Mouse (Mus musculus): ENCODE measurements around the gene Slc16a3. TPM values are rescaled to one million over a fixed set of nuclear protein-coding genes. Genes with fewer than 3 reads are reported as not detected.
A peak's percentile ranks its signal among the peaks of the same experiment; 100 is the strongest.

The Slc16a3 gene
- polyA plus RNA-seq (2012; rRNA removed) = 16.5 and 17.3 TPM in 2 replicates

DNA sequence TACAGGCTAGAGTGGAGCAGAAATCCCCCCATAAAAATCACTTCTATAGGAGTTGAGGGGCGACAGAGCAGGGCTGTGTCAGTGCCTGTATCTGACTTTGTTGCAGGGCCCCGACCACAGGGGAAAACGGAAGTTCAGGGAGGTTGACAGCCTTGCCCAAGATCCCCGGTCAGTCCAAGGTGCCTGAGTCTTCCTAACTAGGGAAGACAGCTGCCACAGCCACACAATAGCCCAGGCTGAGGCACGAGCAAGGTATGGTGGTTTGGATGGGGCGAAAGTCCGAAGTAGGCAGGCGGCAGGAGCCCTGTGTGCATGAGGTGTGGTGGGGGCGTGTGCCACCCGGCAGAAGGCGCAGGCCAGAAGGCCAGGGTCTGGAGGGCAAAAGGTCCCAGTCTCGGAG, at the start of gene Slc16a3:
TSS of gene Slc16a3 (plus strand) at position 153 of the 400 bp plus-strand sequence.
- DNase-seq (ENCODE audit: low spot score) = no peak

DNA sequence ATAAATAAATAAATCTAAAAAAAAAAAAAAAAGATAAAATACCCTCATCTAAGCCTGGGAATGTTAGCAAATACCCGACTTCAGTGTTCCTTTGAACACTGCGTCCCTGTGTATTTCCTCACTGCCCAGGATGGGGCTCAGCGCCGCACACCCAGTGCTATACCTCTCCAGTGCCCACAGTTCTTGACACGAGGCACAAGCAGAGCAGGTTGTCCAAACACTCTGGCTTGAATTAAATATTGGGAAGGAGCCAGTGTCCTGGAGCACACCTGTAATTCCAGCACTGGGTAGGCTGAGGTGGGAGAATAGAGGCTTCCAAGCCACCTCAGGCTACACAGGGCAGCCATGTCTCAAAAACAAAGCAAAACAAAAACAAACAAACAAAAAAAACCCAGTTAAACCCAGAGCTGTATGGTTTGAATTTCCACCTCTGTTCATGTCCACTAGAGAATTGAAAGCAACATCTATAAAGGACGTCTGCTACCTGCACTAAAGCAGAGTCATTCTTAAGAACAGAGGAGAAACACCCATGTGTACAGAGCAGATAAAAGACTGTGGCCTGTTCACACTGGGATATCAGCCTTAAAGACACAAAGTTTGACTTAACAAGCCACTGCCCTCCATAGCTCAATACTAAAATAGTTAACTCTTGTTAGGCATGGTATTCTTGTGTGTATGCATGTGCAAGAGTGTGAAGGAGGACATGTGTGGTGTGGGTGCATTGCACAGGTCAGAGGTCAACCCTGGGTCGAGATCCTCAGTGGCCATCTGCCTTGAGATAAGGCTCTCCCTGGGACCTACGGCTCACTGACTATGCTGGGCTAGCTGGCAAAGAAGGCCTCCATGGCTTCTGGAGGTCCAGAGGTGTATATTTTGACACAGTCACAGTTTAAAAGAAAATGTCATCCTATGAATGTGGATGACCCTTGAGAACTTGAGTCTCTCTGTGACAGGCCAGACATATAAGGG, 47.7 kb upstream of the Slc16a3 start:
- DNase-seq (ENCODE audit: low spot score) = no peak

DNA sequence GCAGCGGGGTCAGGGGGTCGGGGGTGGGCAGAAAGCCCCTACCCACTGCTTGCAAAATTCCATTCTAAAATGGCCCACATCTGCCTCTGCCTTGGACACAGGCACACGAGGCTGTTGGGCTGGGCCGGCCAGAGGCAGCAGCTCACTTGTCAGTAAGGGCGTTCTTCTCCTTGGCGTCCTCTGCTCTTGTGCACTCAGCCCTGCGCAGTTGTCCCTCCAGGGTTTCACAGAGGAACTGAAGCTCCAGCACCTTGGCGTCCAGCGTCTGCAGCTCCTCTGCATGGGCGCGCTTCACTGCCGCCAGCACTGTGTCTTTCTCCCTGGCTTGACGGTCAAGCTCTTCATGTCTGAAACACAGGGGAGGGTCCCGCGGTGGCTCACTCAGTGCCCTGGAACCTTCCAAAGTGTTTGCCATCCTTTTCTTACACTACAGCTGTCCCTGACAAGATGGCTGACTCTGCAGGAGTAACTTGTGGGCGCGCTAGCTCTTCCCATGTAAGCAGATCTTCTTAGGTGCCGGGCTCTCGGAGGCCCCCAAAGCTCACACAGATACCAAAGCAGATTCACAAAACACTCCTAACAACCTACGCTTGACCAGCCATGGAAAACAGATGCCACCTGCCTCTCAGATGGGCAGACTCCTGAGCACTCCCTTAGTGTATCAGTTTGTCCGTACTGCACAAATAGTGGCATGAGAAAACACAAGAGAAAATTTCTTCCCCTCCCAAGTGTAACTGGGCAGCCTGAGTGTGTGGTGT, 46.4 kb upstream of the Slc16a3 start:
- no peak for DNase-seq (ENCODE audit: low spot score)

DNA sequence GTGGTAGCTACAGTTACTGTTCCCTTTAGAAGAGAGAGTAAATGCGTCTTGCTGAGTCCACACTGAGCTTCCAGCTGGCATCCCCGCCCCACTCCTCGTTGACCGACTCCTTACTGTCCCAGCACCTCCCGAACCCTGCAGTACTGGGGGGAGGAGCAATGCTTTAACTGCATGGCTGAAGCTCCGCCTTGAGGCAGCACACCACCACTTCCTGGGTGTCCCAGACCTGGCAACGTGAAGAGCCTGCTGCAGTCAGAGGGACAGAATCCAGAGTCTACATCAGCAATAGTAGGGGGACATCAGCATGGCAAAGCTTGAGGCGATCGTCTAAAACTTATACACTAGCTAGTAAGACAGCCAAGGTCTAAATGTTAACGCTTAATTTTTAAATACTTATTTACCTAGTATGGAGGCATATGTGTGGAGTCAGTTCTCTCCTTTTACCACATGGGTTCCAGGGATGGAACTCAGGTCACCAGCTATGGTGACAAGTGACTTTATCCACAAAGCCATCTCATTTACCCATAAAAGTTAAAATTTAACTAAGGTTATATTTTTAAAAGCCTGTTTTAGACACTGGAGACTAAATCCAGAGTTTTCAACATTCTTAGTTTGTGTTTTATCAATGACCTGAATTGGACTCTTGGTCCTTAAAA, 45.7 kb upstream of the Slc16a3 start:
- no peak for DNase-seq (ENCODE audit: low spot score)

DNA sequence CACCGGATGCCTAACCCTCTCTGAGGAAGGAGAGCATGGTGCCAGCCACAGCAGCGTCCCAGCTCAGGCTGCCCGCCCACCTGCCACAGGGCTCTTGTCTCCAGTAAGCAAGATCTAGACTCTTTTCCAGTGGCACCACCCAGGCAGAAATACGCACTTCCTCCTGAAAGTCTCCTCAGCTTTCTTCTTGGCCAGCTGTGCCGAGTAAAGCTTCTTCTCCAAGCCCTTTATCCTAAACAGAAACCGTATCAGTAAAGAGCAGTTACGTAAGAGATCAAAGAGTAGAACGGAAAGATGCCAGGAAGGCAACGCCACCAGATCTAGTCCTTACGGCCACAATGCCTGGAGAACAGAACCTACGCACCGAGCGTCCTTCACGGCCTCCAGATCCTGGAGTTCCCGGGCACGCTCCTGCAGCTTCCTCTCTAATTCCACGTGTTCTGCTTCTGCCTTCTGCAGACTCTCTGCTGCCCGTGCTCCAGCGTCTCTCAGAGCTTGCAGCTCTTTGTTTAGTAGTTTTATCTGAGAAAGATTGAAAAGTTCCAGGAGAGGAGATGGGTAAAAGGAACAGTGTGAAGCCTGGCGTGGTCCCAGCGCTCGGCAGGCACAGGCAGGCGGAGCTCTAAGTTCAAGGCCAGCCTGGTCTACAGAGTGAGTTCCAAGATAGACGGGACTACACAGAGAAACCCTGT, 45.0 kb upstream of the Slc16a3 start:
- DNase-seq (ENCODE audit: low spot score) = no peak

DNA sequence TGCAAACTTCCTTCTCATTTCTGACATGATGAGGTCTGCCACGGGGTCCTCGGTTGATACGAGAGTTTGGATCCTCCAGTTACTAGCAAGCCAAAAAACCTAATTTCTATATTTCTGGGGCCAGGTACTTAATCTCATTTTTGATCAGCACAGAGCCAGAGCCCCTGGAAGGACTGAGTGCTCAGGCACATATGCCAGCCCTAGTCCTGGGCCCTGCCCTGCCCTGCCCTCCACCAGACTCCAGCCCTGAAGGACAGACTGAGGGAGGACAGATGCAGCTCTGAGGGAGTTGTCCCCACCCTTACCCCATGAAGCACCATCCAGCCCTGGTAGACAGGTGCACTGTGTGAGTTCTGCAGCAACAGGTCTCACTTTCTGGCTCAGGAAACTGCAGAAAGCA, 43.7 kb upstream of the Slc16a3 start:
- no peak for DNase-seq (ENCODE audit: low spot score)

DNA sequence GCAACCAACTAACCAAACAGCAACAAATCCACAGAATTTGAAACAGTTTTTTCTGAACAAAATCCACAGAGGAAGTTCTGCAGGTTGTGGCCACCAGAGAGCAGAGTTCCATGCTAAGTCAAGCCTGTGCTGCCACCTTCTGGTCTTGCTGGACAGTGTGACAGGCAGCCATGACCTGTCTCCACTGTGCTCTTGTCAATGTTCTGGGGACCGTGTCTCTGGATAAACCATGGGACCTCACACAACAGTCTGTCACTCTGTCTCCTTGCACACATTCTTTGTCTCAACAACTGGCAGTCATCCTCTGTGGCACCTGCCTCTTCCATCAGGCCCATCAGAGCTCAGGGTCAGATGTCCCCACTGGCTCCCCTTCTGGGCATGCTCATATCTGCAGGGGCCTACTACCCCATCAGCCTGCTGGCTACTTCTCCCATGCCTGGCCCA, 42.8 kb upstream of the Slc16a3 start:
- DNase-seq (ENCODE audit: low spot score) = peak; percentile 44

DNA sequence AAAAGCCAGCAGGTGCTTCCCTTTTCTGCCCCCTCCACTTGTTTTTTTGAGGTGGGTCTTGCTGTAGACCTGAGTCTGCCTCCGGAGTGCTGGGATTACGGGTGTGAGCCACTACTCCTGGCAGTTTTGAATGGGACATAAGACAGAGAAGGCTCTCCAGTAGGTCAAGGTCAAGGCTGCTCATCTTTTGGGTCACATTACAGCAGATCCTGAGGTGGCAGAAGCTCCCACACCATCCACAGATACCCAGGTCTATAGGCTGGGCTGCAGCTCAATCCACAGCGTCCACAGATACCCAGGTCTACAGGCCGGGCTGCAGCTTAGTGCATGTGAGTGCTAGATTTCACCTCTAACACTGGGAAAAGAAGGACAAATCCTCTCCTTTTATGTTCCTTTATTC, 34.5 kb upstream of the Slc16a3 start:
- DNase-seq (ENCODE audit: low spot score) = no peak

DNA sequence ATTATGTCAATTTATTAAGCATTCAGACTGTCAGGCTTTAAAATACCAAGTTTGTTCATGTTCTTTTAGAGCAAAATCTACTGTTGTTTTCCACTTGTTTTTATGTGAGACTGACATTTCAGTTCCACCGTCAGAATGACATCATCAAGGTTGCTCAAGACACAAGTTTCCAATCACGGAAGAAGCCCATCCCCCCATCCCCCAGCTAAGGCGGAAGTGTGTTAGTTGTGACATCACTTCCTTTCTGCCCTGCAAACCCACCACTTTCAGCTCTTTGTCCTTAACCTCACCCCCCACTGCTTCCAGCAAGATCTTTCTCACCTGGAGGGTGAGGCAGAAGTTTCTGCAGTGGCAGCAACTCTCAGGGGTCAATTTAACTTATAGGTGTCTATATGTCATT, 31.8 kb upstream of the Slc16a3 start:
- no peak for DNase-seq (ENCODE audit: low spot score)

DNA sequence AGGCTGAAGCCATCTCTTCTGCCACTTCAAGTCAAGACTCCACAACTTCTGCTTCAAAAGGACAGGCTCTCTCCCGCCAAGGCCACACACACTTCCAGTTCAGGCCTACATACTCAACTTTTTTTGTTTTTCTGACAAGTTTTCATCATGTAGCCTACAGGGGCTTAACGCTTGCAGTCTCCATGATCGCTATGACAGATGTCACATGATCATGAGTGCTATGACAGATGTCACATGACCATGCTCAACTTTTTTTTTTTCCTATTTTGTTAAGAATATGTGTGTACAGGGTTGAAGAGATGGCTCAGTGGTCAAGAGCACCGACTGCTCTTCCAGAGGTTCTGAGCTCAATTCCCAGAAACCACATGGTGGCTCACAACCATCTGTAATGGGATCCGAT, 30.5 kb upstream of the Slc16a3 start:
- DNase-seq (ENCODE audit: low spot score) = no peak

DNA sequence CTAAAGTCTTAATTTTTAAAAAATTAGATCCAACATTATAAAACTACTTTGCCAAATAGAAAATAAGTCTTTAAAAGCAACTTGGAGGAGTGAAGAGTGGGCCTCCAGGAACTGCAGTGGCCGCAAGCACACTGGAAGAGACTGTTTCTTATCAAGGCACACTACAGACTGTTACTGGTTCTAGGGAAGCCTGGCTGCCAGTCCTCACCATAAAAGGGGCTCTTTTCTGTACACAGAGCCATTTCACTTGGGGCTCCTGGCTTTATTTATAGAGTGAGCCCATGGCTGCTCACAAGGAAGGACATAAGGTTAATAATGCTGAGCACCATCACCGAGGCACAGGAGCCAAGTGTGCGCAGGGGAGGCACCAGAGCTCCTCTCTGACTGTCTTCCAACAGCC, 25.8 kb upstream of the Slc16a3 start:
- DNase-seq (ENCODE audit: low spot score) = no peak

DNA sequence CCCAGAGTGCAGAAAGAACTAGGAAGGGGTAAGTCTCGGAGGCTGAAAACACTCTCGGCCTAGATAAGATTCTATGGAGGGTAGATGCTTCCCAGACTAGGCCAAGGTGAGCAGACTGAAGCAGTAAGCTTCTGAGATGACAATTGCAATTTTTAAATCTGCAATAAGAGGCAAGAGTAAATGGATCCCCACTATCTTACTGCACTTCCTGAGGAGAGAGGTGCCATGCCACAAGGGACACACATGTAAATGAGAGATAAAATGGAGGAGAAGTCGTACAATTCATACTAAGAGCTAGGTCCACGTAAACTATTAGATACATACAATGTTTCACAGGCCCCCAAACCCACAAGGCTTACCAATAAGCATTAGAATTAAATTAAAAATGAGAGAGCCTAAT, 19.8 kb upstream of the Slc16a3 start:
- no peak for DNase-seq (ENCODE audit: low spot score)

DNA sequence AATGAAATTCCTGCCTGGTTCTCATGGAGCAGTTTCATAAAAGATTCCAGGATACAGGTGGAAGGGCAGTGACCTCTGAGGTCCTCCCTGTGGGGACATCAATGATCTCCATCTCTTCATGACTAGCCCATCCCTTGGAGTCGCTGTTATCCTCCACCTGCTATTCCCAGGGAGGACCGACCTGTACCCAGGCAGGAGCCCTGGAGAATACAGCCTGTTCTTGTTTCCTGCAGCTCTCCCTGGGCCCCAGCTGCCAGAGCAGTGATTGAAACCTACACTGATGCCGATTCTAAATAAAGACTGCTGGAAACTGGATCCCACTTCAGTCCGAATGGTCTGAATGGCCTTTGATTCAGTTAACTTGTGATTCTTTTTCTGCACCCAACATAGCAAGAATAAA, 16.8 kb upstream of the Slc16a3 start:
- DNase-seq (ENCODE audit: low spot score) = no peak

DNA sequence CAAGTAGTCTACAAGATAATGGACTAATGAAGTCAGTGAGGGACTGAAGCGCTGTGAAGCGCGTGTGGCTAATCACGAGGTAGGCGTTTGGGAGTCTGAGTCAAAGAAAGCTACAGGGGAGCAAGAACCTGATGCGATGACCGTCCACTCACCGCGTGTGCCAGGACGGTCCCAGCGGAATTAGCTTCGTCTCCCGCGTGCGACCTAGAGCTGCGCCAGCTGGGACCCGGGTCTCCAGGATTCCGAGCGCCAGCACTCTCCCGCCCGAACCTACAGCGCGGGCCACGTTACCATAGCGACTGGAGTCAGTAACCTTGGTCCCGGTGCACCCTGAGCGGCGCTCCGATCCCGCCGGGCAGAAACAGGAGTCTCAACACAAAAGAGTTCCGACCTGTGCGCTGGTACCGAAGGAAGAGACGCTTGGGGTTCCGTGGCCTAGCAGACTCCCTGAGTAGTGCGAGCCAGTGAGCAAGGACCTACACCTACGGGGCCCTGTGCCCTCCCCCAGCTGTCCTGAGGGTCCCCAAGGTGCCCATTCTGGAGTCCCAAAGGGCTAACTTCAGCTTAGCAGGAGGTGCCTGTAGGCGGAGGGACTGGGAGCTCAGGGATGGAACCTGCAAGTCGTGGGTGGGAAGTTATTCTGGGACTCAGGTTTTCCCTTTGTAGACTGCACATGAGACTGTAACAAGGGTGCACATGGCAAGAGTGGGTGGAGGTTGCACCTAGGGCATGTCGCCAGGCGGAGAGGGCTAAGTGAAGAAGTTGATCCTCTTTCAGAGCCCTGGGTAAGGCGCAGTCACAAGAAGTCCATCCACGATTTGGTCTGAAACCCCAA, 15.5 kb upstream of the Slc16a3 start, which contains the start of gene Ccdc57:
TSS of gene Ccdc57 (minus strand) at position 309 of the 835 bp plus-strand sequence.
- peak; percentile 84 for DNase-seq (ENCODE audit: low spot score)

DNA sequence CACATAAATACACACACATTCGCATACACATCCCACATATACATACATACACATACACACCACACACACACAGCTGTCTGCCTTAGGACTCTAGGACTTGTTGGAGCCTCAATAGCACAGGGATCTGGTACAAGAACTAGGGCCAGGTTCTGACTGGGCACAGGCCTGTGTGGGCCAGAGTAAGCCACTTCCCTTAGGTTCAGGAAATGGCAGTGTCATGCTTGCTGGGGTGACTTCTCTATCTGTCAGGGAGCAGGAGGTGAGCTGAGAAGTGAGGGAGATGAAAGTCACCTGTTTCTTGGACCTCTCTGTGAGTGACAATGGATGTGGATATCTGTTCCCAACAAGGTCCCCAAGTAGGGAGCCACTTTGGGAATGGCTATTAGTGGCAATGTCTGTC, 10.3 kb upstream of the Slc16a3 start:
- no peak for DNase-seq (ENCODE audit: low spot score)

DNA sequence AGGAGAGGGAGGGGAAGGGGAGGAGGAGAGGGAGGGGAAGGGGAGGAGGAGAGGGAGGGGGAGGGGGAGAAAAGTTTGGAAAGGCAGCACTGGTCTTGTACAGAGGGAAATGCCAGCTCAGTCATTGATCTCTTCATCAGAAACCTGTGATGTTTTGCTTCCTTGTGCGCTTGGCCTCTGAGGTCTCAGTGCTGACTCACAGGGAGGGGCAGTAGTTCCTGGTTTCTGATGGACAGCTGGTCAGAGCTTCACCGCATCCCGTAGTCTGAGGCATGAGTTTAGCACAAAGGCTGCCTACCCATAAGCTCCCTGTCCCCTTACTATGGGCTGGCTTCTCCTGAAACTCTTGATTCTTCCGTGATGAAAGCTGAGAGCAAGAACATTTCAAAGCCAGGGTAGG, 9.5 kb upstream of the Slc16a3 start:
- DNase-seq (ENCODE audit: low spot score) = no peak

DNA sequence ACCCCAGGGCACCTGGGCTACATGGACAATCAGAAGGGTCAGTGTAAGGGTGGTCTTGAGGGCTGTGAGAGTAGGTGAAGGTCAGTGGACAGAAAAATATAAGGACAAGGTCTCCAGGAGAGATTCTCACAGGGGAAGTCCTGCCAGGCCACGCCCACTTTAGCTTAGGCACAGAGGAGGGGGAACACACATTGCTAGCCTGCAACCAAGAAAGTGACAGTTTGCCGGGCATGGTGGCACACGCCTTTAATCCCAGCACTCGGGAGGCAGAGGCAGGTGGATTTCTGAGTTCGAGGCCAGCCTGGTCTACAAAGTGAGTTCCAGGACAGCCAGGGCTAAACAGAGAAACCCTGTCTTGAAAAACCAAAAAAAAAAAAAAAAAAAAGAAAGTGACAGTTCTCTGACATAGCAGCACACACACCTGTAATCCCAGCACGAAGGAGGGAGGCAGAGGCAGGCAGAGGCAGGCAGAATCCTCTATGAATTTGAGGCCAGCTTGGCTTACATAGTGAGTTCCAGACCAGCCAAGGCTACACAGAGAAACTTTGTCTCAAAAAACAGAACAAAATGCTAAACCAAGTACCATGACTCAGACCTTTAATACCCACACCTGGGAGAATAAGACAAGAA, 8.5 kb upstream of the Slc16a3 start:
- no peak for DNase-seq (ENCODE audit: low spot score)

DNA sequence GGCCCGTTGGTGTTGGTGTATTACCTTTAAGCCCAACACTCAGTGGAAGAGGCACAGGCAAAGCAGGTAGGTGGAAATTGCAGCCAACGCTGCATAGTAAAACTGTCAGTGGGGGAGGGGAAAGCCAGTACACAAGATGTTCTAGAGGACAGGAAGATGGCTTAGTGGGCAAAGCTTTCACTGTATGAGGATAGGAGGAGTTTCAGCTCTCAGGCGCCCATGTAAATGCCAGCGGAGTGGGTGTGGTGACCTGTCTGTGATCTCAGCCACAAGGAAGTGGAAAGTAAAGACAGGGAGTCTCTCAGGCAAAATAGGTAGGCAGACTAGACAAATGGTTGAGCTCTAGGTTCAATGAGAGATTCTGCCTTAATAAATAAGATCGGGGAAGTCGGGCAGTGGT, 7.3 kb upstream of the Slc16a3 start:
- DNase-seq (ENCODE audit: low spot score) = no peak

DNA sequence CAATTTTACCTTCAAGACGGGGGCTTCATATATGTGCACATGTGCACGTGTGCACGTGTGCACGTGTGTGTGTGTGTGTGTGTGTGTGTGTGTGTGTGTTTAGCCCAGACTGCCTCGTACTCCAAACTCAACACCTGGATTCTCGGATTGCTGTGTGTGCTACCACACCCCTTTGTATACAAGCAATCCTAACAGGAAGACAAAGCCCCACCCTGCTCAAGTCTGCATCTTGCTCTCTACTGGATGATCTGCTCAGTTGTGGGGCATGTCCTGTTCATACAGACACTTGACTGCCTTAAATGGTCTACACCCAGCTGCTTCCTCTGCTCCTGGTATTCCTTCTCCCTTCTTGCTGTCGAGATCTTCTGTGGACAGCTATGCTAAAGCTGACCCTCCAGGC, 3.0 kb upstream of the Slc16a3 start:
- no peak for DNase-seq (ENCODE audit: low spot score)

DNA sequence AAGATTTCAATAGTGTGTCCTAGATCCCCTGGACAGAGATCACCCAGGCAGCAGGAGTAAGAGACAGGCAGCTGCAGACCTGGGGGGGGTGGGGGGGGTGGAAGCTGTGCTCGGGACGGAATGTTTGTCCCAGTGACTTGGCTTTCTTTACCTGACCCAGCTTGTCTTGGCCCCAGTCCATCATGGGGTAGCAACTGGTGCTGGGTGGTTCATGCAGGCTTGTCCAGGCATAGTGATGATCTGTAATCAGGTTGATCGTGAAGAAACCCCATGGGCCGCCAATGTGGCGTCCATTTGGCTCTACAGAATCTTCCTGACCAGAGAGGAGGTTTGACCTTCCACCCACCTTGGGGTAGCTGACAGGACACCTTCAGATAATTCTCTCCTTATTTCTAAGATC, 2.4 kb upstream of the Slc16a3 start:
- no peak for DNase-seq (ENCODE audit: low spot score)

All from urinary bladder, adult 2 months (tissue).